Mouse (Mus musculus) MEL (cell line): ENCODE data around the gene Zp1. TPM values are rescaled to one million over a fixed set of nuclear protein-coding genes. Genes with fewer than 3 reads are reported as not detected.

ENCODE experiments used
- DNase-seq: peaks from one replicate; pipeline ENCODE4 v3.0.0; 2011; ENCODE audit warnings: low read depth, low spot score
- H3K27ac ChIP-seq: 2 replicates; pipeline ENCODE4 v1.5.1; 2012; ENCODE audit warnings: low read depth, mild to moderate bottlenecking, control low read depth, low read length, moderate library complexity; ENCODE audit not compliant: control insufficient read depth
- H3K27me3 ChIP-seq, 2 experiments: fragments of 150-350 bp in 1 of 2; sonication (generic) in 1 of 2; 2 replicates each; pipeline ENCODE4 v1.6.1; 2012; ENCODE audit warnings: low read length in 2 of 2, mild to moderate bottlenecking in 2 of 2, improper control_type of control experiment in 1 of 2, moderate library complexity in 1 of 2; ENCODE audit not compliant: insufficient read depth in 2 of 2, control insufficient read depth in 1 of 2
- H3K36me3 ChIP-seq, 2 experiments: 2 replicates each; pipeline ENCODE4 v1.6.1; 2012 to 2014; ENCODE audit warnings: low read length in 2 of 2, improper control_type of control experiment in 1 of 2, inconsistent platforms in 1 of 2, mild to moderate bottlenecking in 1 of 2; ENCODE audit not compliant: insufficient read depth in 2 of 2, control insufficient read depth in 1 of 2
- H3K4me1 ChIP-seq, 2 experiments: fragments of 150-350 bp in 1 of 2; sonication (generic) in 1 of 2; 2 replicates each; pipeline ENCODE4 v1.6.1; 2012; ENCODE audit warnings: low read length in 2 of 2, improper control_type of control experiment in 1 of 2, mild to moderate bottlenecking in 1 of 2; ENCODE audit not compliant: insufficient read depth in 2 of 2, control insufficient read depth in 1 of 2
- H3K4me3 ChIP-seq, 2 experiments: fragments of 150-350 bp in 1 of 2; sonication (generic) in 1 of 2; 2 replicates each; pipeline ENCODE4 v1.5.1; 2012; ENCODE audit warnings: low read depth in 2 of 2, low read length in 2 of 2, mild to moderate bottlenecking in 2 of 2, moderate library complexity in 2 of 2, control low read depth in 1 of 2, improper control_type of control experiment in 1 of 2; ENCODE audit not compliant: control insufficient read depth in 1 of 2, insufficient read depth in 1 of 2
- H3K79me2 ChIP-seq: 2 replicates; pipeline ENCODE4 v1.6.1; 2012; ENCODE audit warnings: mild to moderate bottlenecking, low read length, moderate library complexity; ENCODE audit not compliant: control insufficient read depth, poor library complexity, insufficient read depth
- H3K9ac ChIP-seq: 2 replicates; pipeline ENCODE4 v1.6.1; 2012; ENCODE audit warnings: low read depth, mild to moderate bottlenecking, control low read depth, low read length, moderate library complexity; ENCODE audit not compliant: control insufficient read depth, poor library complexity, severe bottlenecking
- H3K9me3 ChIP-seq: fragments of 150-350 bp; sonication (generic); replicated peaks from 2 replicates; pipeline ENCODE4 v1.6.1; 2012; ENCODE audit warnings: mild to moderate bottlenecking, low read length, improper control_type of control experiment, moderate library complexity; ENCODE audit not compliant: insufficient read depth
- BHLHE40 ChIP-seq: IDR thresholded peaks from 2 replicates; pipeline ENCODE4 v1.6.1; 2012; ENCODE audit warnings: low read depth, mild to moderate bottlenecking, inconsistent platforms, low read length, improper control_type of control experiment, borderline replicate concordance
- CHD1 ChIP-seq: IDR thresholded peaks from 2 replicates; pipeline ENCODE4 v1.6.1; 2012; ENCODE audit warnings: low read depth, mild to moderate bottlenecking, inconsistent platforms, low read length, improper control_type of control experiment
- CTCF ChIP-seq, 3 experiments: IDR thresholded peaks in 2 of 3; conservative IDR thresholded peaks in 1 of 3; 2 replicates each; pipeline ENCODE4 v1.5.1; 2011 to 2012; ENCODE audit warnings: low read length in 3 of 3, low read depth in 2 of 3, mild to moderate bottlenecking in 2 of 3, improper control_type of control experiment in 1 of 3, inconsistent platforms in 1 of 3, mixed read lengths in 1 of 3, moderate library complexity in 1 of 3; ENCODE audit not compliant: control insufficient read depth in 1 of 3, insufficient read depth in 1 of 3, poor library complexity in 1 of 3, severe bottlenecking in 1 of 3
- MXI1 ChIP-seq: IDR thresholded peaks from 2 replicates; pipeline ENCODE4 v1.6.1; 2011; ENCODE audit warnings: mild to moderate bottlenecking, low read depth, low read length, improper control_type of control experiment
- MYB ChIP-seq: IDR thresholded peaks from 2 replicates; pipeline ENCODE4 v1.6.1; 2011; ENCODE audit warnings: mild to moderate bottlenecking, low read depth, low read length, improper control_type of control experiment
- NRF1 ChIP-seq: IDR thresholded peaks from 2 replicates; pipeline ENCODE4 v1.6.1; 2014; ENCODE audit warnings: low read depth, mild to moderate bottlenecking, inconsistent platforms, low read length, improper control_type of control experiment, moderate library complexity; ENCODE audit not compliant: poor library complexity, insufficient read depth, severe bottlenecking
- TBP ChIP-seq: IDR thresholded peaks from 2 replicates; pipeline ENCODE4 v1.8.0; 2011; ENCODE audit warnings: low read depth, low read length, improper control_type of control experiment
- UBTF ChIP-seq: IDR thresholded peaks from 2 replicates; pipeline ENCODE4 v1.6.1; 2012; ENCODE audit warnings: low read depth, mild to moderate bottlenecking, inconsistent platforms, low read length, improper control_type of control experiment, moderate library complexity, borderline replicate concordance; ENCODE audit not compliant: insufficient read depth
- USF2 ChIP-seq, 2 experiments: IDR thresholded peaks; 2 replicates each; pipeline ENCODE4 v1.6.1; 2011 to 2012; ENCODE audit warnings: improper control_type of control experiment in 2 of 2, low read length in 2 of 2, borderline replicate concordance in 1 of 2, inconsistent platforms in 1 of 2, low read depth in 1 of 2, mild to moderate bottlenecking in 1 of 2; ENCODE audit not compliant: insufficient read depth in 1 of 2
- ZC3H11A ChIP-seq: IDR thresholded peaks from 2 replicates; pipeline ENCODE4 v1.6.1; 2012; ENCODE audit warnings: low read depth, mild to moderate bottlenecking, inconsistent platforms, low read length, improper control_type of control experiment
- ZNF384 ChIP-seq: IDR thresholded peaks from 2 replicates; pipeline ENCODE4 v1.6.1; 2012; ENCODE audit warnings: low read depth, mild to moderate bottlenecking, inconsistent platforms, low read length, improper control_type of control experiment
- polyA plus RNA-seq, 2 experiments: library from polyadenylated mRNA; stranded (reverse) in 1 of 2; unstranded in 1 of 2; fragments of >175 nt in 1 of 2; fragments of >200 nt in 1 of 2; gene quantifications; 2 replicates each; pipeline versions ENCODE4 v1.2.1 to v1.2.4; 2012; ENCODE audit warnings: low replicate concordance in 2 of 2, low read depth in 1 of 2; ENCODE audit not compliant: insufficient read length in 2 of 2, insufficient read depth in 1 of 2, missing spikeins in 1 of 2
- total RNA-seq: library from RNA; depleted of rRNA; stranded (reverse); fragments of 300-350 nt; gene quantifications from 2 replicates; pipeline ENCODE4 v1.2.3, GENCODE M21; 2012

Gene Zp1
- total and polyA plus RNA-seq, 3 experiments = not detected

GRCm38 (mm10) chr19:10880085-10880974 is 40.1 kb downstream of the Zp1 start:
- Histone ChIP-seq H3K4me3 (no peak overlapping the region), H3K36me3 (peaks cover 0 to 9% of the 10 kb centered on the region in 2 experiments; a peak in 2 of 4 replicates), H3K27ac (no peak overlapping the region), H3K9me3 (no peaks in the 10 kb centered on the region), H3K9ac (no peak overlapping the region), H3K4me1 (peaks cover 0 to 13% of the 10 kb centered on the region in 2 experiments; a peak in 2 of 4 replicates), H3K27me3 (no peaks in the 10 kb centered on the region), H3K79me2 (peaks cover 5% of the 10 kb centered on the region)
- peak; percentile 35 for DNase-seq
- TF ChIP-seq USF2 (IDR thresholded peaks at IDR 0.05; ENCODE audit: borderline replicate concordance in 1 of 2, insufficient read depth in 1 of 2, low read depth in 1 of 2, low read length in 2 of 2) (no peak), CTCF (IDR thresholded peaks at IDR 0.05 in 2 of 3, conservative IDR thresholded peaks at IDR 0.05 in 1 of 3; ENCODE audit: control insufficient read depth in 1 of 3, insufficient read depth in 1 of 3, low read depth in 2 of 3, low read length in 3 of 3, poor library complexity in 1 of 3, severe bottlenecking in 1 of 3) (peak in 2 of 3 experiments; percentile 14 to 30; a peak in 2 of 6 replicates)

- no peak overlapping the region for H3K27ac ChIP-seq
- H3K9me3 ChIP-seq = no peaks in the 10 kb centered on the region
- no peak for TF ChIP-seq BHLHE40
- TF ChIP-seq ZNF384 = no peak
- TF ChIP-seq NRF1 = no peak
- no peak for TF ChIP-seq MXI1
- no peak for TF ChIP-seq MYB
- TF ChIP-seq CHD1 = no peak
- no peak for TF ChIP-seq TBP
- no peak for TF ChIP-seq UBTF
- no peak for TF ChIP-seq ZC3H11A
- peaks cover 0 to 9% of the 10 kb centered on the region in 2 experiments; a peak in 3 of 4 replicates for H3K36me3 ChIP-seq
- H3K4me3 ChIP-seq = no peak overlapping the region
- H3K9ac ChIP-seq = no peak overlapping the region
- H3K79me2 ChIP-seq = peaks cover 5% of the 10 kb centered on the region
- no peaks in the 10 kb centered on the region for H3K27me3 ChIP-seq
- DNase-seq = no peak
- H3K4me1 ChIP-seq = peaks cover 0 to 13% of the 10 kb centered on the region in 2 experiments; a peak in 2 of 4 replicates
Measured at GRCm38 (mm10) chr19:10878201-10878837, 42.1 kb downstream of the Zp1 start.
